Mouse (Mus musculus): ENCODE data around the gene C87436.

DNA sequence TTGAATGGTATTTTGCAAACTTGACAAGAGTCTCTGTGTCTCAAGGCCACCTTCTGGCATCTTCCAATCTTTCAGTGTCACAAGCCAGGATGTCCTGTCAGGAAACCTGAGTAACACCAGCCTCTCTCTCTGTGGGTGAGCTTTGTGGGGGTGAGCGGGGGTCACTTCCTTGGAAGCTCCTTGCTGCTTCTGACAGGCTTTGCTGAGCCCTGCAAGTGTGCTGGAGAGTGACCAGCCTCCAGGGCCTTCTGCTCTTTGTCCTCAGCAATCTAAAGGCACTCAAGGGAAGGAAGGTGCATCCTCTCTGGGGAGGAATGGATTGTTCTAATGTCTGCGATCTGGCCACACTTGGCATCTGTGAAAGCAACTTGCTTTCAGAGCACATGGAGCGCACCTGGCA, 41.1 kb downstream of the C87436 start:
- TF ChIP-seq CTCF (IDR thresholded peaks at IDR 0.05; ENCODE audit: low read depth, low read length) (no peak), POLR2A (IDR thresholded peaks at IDR 0.05; ENCODE audit: borderline replicate concordance, low read depth, low read length) (no peak)
